Mouse (Mus musculus) limb, embryonic 12.5 days (tissue): ENCODE measurements around the gene Gm10318. TPM values are rescaled to one million over a fixed set of nuclear protein-coding genes. Genes with fewer than 3 reads are reported as not detected.

Experiments
- ATAC-seq: fragments of 200-750 bp; cut with Nextera tagmentation; 2 replicates; pipeline ENCODE4 v1.8.0; 2017; ENCODE audit warnings: low read depth, moderate TSS enrichment; ENCODE audit not compliant: insufficient number of reproducible peaks, insufficient read depth, low FRiP score, low TSS enrichment
- H3K27ac ChIP-seq: fragments of 300-500 bp; sonication (generic); 2 replicates; pipeline ENCODE4 v1.5.1; 2016; ENCODE audit warnings: mild to moderate bottlenecking, moderate library complexity
- H3K27me3 ChIP-seq: fragments of 300-500 bp; sonication (generic); 2 replicates; pipeline ENCODE4 v1.6.1; 2016; ENCODE audit warnings: mild to moderate bottlenecking, moderate library complexity
- H3K36me3 ChIP-seq: fragments of 300-500 bp; sonication (generic); 2 replicates; pipeline ENCODE4 v1.6.1; 2016; ENCODE audit warnings: mild to moderate bottlenecking, moderate library complexity
- H3K4me1 ChIP-seq: fragments of 300-500 bp; sonication (generic); replicated peaks from 2 replicates; pipeline ENCODE4 v1.6.1; 2016
- H3K4me2 ChIP-seq: fragments of 300-500 bp; sonication (generic); 2 replicates; pipeline ENCODE4 v1.6.1; 2016; ENCODE audit warnings: mild to moderate bottlenecking, moderate library complexity
- H3K4me3 ChIP-seq: fragments of 300-500 bp; sonication (generic); replicated peaks from 2 replicates; pipeline ENCODE4 v1.5.1; 2016; ENCODE audit warnings: mild to moderate bottlenecking
- H3K9ac ChIP-seq: fragments of 300-500 bp; sonication (generic); replicated peaks from 2 replicates; pipeline ENCODE4 v1.6.1; 2016; ENCODE audit warnings: mild to moderate bottlenecking, moderate library complexity
- H3K9me3 ChIP-seq: fragments of 300-500 bp; sonication (generic); 2 replicates; pipeline ENCODE4 v1.6.1; 2016; ENCODE audit warnings: mild to moderate bottlenecking, moderate library complexity
- WGBS: fragments of 180-500 bp; shearing (Covaris S2); methylation state at CpG from one replicate; pipeline ENCODE4 v1.1.7; 2016; 5-methylcytosine and 5-hydroxymethylcytosine counted together
- polyA plus RNA-seq: library from polyadenylated mRNA; unstranded; fragments of >200 nt; fragmentation: Nextera tagmentation; extraction: Ambion mirVana; gene quantifications from 2 replicates; pipeline ENCODE4 v1.2.1, GENCODE M21; 2016

Gm10318 gene
- polyA plus RNA-seq, 1 experiment from 2014 or later, result not detected

- Histone ChIP-seq H3K27ac (no peak overlapping the region), H3K4me2 (no peak overlapping the region)
- 18% methylated on average over 2 of the region's 2 CpGs for WGBS
Observed at GRCm38 (mm10) chr10:77846961-77847360, 5.7 kb upstream of the Gm10318 start.

GRCm38 (mm10) chr10:77847538-77847937 is 5.1 kb upstream of the Gm10318 start:
- no peak for ATAC-seq
- Histone ChIP-seq H3K4me3 (no peak overlapping the region), H3K4me2 (no peak overlapping the region), H3K36me3 (no peaks in the 10 kb centered on the region), H3K27ac (no peak overlapping the region), H3K9ac (no peak overlapping the region), H3K4me1 (no peaks in the 10 kb centered on the region), H3K9me3 (peaks cover 23% of the 10 kb centered on the region), H3K27me3 (peaks cover 3% of the 10 kb centered on the region; the same call in 1 of the 2 replicates)
- 79% methylated on average over 2 of the region's 2 CpGs for WGBS

More at GRCm38 (mm10) chr10:77846961-77847360, 5.7 kb upstream of the Gm10318 start:
- H3K9me3 ChIP-seq, result peaks cover 23% of the 10 kb centered on the region
- no peak overlapping the region for H3K9ac ChIP-seq
- no peaks in the 10 kb centered on the region for H3K4me1 ChIP-seq
- H3K36me3 ChIP-seq, result no peaks in the 10 kb centered on the region
- peaks cover 3% of the 10 kb centered on the region; the same call in 1 of the 2 replicates for H3K27me3 ChIP-seq
- ATAC-seq, result no peak
- no peak overlapping the region for H3K4me3 ChIP-seq

GRCm38 (mm10) chr10:77861675-77862074 is 9.0 kb downstream of the Gm10318 start, which contains the start of gene Gm3285:
Gene Gm3285, plus strand, starts transcription at chr10:77861975.
- no peaks in the 10 kb centered on the region; the same call in 1 of the 2 replicates for H3K27me3 ChIP-seq
- no peak for ATAC-seq
- no peak within 1 kb of the TSS for H3K4me2 ChIP-seq
- no peaks in the 10 kb centered on the region for H3K4me1 ChIP-seq
- 48% methylated on average over 7 of the region's 7 CpGs for WGBS
- H3K36me3 ChIP-seq, result no peaks in the 10 kb centered on the region
- no peak within 1 kb of the TSS for H3K4me3 ChIP-seq
- H3K27ac ChIP-seq, result no peak within 1 kb of the TSS
- H3K9me3 ChIP-seq, result no peaks in the 10 kb centered on the region
- H3K9ac ChIP-seq, result no peak within 1 kb of the TSS

- H3K27me3 ChIP-seq, result no peaks in the 10 kb centered on the region; the same call in 1 of the 2 replicates
- H3K4me2 ChIP-seq, result peak overlapping the region; percentile 46
- H3K4me1 ChIP-seq, result no peaks in the 10 kb centered on the region
- H3K9ac ChIP-seq, result no peak overlapping the region
- no peak overlapping the region for H3K27ac ChIP-seq
- H3K4me3 ChIP-seq, result peak overlapping the region; percentile 24
- ATAC-seq, result peak; percentile 60; the same call in 1 of the 2 replicates
- WGBS, result 28% methylated on average over 14 of the region's 14 CpGs
- no peaks in the 10 kb centered on the region for H3K9me3 ChIP-seq
- H3K36me3 ChIP-seq, result no peaks in the 10 kb centered on the region
Observed at GRCm38 (mm10) chr10:77864067-77864761, 11.6 kb downstream of the Gm10318 start.

- H3K27ac ChIP-seq, result no peak overlapping the region
- peak overlapping the region; percentile 46 for H3K4me2 ChIP-seq
- H3K27me3 ChIP-seq, result no peaks in the 10 kb centered on the region; the same call in 1 of the 2 replicates
- no peaks in the 10 kb centered on the region for H3K36me3 ChIP-seq
- ATAC-seq, result peak; percentile 5; the same call in 1 of the 2 replicates
- WGBS, result 25% methylated on average over 11 of the region's 11 CpGs
- H3K9ac ChIP-seq, result no peak overlapping the region
- H3K9me3 ChIP-seq, result no peaks in the 10 kb centered on the region
- H3K4me3 ChIP-seq, result peak overlapping the region; percentile 24
- H3K4me1 ChIP-seq, result no peaks in the 10 kb centered on the region
Observed at GRCm38 (mm10) chr10:77864762-77865143, 12.1 kb downstream of the Gm10318 start.

GRCm38 (mm10) chr10:77867546-77867945 is 14.9 kb downstream of the Gm10318 start:
- H3K36me3 ChIP-seq, result no peaks in the 10 kb centered on the region
- H3K9ac ChIP-seq, result no peak overlapping the region
- H3K9me3 ChIP-seq, result no peaks in the 10 kb centered on the region
- no peak overlapping the region for H3K4me3 ChIP-seq
- no peaks in the 10 kb centered on the region; the same call in 1 of the 2 replicates for H3K27me3 ChIP-seq
- H3K4me1 ChIP-seq, result no peaks in the 10 kb centered on the region
- no peak overlapping the region for H3K4me2 ChIP-seq
- WGBS, result 5% methylated on average over 1 of the region's 1 CpGs
- no peak for ATAC-seq
- no peak overlapping the region for H3K27ac ChIP-seq

GRCm38 (mm10) chr10:77869651-77870050 is 17.0 kb downstream of the Gm10318 start:
- WGBS, result 90% methylated on average over 7 of the region's 7 CpGs
- H3K4me3 ChIP-seq, result no peak overlapping the region
- ATAC-seq, result no peak

GRCm38 (mm10) chr10:77878985-77879384 is 26.3 kb downstream of the Gm10318 start:
- ATAC-seq, result no peak
- Histone ChIP-seq H3K9ac (no peak overlapping the region), H3K27me3 (no peaks in the 10 kb centered on the region), H3K4me1 (no peaks in the 10 kb centered on the region), H3K4me3 (no peak overlapping the region), H3K36me3 (no peaks in the 10 kb centered on the region), H3K9me3 (peaks cover 4% of the 10 kb centered on the region; the same call in 1 of the 2 replicates), H3K4me2 (no peak overlapping the region), H3K27ac (no peak overlapping the region)
- WGBS, result 68% methylated on average over 6 of the region's 6 CpGs

More at GRCm38 (mm10) chr10:77869651-77870050, 17.0 kb downstream of the Gm10318 start:
- Histone ChIP-seq H3K9ac (no peak overlapping the region), H3K4me1 (no peaks in the 10 kb centered on the region), H3K9me3 (no peaks in the 10 kb centered on the region), H3K4me2 (no peak overlapping the region), H3K27me3 (no peaks in the 10 kb centered on the region; the same call in 1 of the 2 replicates), H3K36me3 (no peaks in the 10 kb centered on the region), H3K27ac (no peak overlapping the region)

- no peak for ATAC-seq
- Histone ChIP-seq H3K4me3 (no peak overlapping the region), H3K9ac (no peak overlapping the region), H3K4me1 (no peaks in the 10 kb centered on the region), H3K4me2 (no peak overlapping the region), H3K9me3 (peaks cover 4% of the 10 kb centered on the region; the same call in 1 of the 2 replicates), H3K27me3 (no peaks in the 10 kb centered on the region), H3K27ac (no peak overlapping the region), H3K36me3 (no peaks in the 10 kb centered on the region)
- WGBS, result 73% methylated on average over 3 of the region's 3 CpGs
Observed at GRCm38 (mm10) chr10:77880305-77880704, 27.6 kb downstream of the Gm10318 start.

GRCm38 (mm10) chr10:77882553-77882952 is 29.9 kb downstream of the Gm10318 start:
- Histone ChIP-seq H3K36me3 (no peaks in the 10 kb centered on the region), H3K9me3 (peaks cover 4% of the 10 kb centered on the region; the same call in 1 of the 2 replicates), H3K4me2 (no peak overlapping the region), H3K27ac (no peak overlapping the region), H3K27me3 (no peaks in the 10 kb centered on the region), H3K9ac (no peak overlapping the region), H3K4me3 (no peak overlapping the region), H3K4me1 (no peaks in the 10 kb centered on the region)
- WGBS, result 86% methylated on average over 5 of the region's 5 CpGs
- no peak for ATAC-seq

- whole genome bisulfite sequencing, result 53% methylated on average over 12 of the region's 12 CpGs
- H3K9me3 ChIP-seq, result peaks cover 10% of the 10 kb centered on the region
- ATAC-seq, result no peak
- no peaks in the 10 kb centered on the region for H3K4me1 ChIP-seq
- H3K4me2 ChIP-seq, result no peak overlapping the region
- no peaks in the 10 kb centered on the region for H3K27me3 ChIP-seq
- H3K4me3 ChIP-seq, result no peak overlapping the region
- no peaks in the 10 kb centered on the region for H3K36me3 ChIP-seq
- H3K27ac ChIP-seq, result no peak overlapping the region
- H3K9ac ChIP-seq, result no peak overlapping the region
Observed at GRCm38 (mm10) chr10:77886007-77886747, 33.5 kb downstream of the Gm10318 start.
